Mouse (Mus musculus): ENCODE data around the gene S1pr2. TPM values are rescaled to one million over a fixed set of nuclear protein-coding genes. Genes with fewer than 3 reads are reported as not detected.
"Not testable (repeated sequence)": the region's sequence is repeated elsewhere in the genome, so short reads cannot be mapped to it uniquely, and the experiment has no call there.

S1pr2 gene
- polyA plus RNA-seq, 1 experiment, result 0.02 TPM

- Histone ChIP-seq H3K9me3 (ENCODE audit: control insufficient read depth, low read length) (peaks cover 14% of the 10 kb centered on the region; the same call in 1 of the 2 replicates), H3K36me3 (ENCODE audit: control insufficient read depth) (no peaks in the 10 kb centered on the region; the same call in 1 of the 2 replicates), H3K4me3 (replicated peaks) (peak within 1 kb of the TSS; percentile 53), H3K27me3 (ENCODE audit: control insufficient read depth) (peaks cover 56% of the 10 kb centered on the region), H3K4me1 (ENCODE audit: control insufficient read depth) (peaks cover 51% of the 10 kb centered on the region)
- TF ChIP-seq GATA1 (IDR thresholded peaks at IDR 0.05; ENCODE audit: low read length), result no peak
- no peak for TF ChIP-seq TAL1 (IDR thresholded peaks at IDR 0.05; ENCODE audit: low read length)
Measured at GRCm38 (mm10) chr9:21015571-21016130, 39.1 kb upstream of the S1pr2 start, which contains the start of gene Icam1. Gene Icam1, plus strand, starts transcription at chr9:21015985.

DNA sequence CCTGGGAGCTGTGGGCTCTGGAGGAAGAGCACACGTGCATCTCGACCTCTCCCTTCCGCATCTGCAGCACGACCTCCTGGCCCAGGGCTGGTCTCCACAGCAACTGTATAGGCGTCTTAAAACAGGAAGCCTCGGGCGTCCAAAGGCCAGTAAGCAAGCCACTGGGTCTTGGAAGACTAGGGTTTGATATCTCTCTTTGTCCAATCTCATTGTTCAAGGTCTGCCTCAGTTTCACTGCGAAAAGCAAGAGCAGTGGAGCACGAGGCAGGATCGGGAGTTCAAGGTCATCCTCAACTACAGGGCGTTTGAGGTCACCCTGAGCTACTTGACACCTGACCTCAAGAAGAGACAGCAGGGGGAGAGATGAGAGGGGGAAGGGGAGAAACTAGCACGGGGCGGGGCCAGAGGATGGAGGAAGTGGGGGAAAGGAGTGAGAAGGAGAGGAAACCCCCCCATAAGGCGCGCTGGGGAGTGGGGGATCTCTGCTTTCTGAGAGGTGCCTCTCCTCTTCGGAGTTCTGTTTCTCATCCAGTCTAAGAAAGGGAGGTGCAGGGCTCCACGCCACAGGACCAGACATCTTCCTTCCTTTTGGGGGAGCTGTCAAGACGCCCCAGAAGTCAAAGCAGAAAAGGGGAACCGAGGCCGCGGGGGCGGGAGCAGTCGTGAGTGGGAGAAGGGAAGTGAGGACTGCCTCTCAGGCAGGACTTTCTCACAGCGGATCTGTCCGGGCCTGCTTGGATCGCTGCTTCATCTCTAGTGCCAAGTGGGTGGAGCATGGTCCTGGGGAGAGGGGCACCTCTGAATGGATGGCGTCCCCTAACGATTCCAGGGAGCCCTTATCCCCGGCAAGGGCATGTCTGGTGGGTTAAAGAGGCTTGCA is 38.4 kb upstream of the S1pr2 start:
- no peak for TF ChIP-seq TAL1 (IDR thresholded peaks at IDR 0.05; ENCODE audit: low read length)
- TF ChIP-seq GATA1 (IDR thresholded peaks at IDR 0.05; ENCODE audit: low read length), result no peak
- Histone ChIP-seq H3K36me3 (ENCODE audit: control insufficient read depth) (no peaks in the 10 kb centered on the region; the same call in 1 of the 2 replicates), H3K4me1 (ENCODE audit: control insufficient read depth) (peaks cover 57% of the 10 kb centered on the region), H3K27me3 (ENCODE audit: control insufficient read depth) (peaks cover 56% of the 10 kb centered on the region), H3K9me3 (ENCODE audit: control insufficient read depth, low read length) (peaks cover 14% of the 10 kb centered on the region; the same call in 1 of the 2 replicates), H3K4me3 (replicated peaks) (peak overlapping the region; percentile 53)

GRCm38 (mm10) chr9:21012368-21012767 is 35.8 kb upstream of the S1pr2 start:
- Histone ChIP-seq H3K4me3 (replicated peaks) (no peak overlapping the region), H3K9me3 (ENCODE audit: control insufficient read depth, low read length) (peaks cover 14% of the 10 kb centered on the region; the same call in 1 of the 2 replicates), H3K36me3 (ENCODE audit: control insufficient read depth) (peaks cover 20% of the 10 kb centered on the region), H3K27me3 (ENCODE audit: control insufficient read depth) (peaks cover 37% of the 10 kb centered on the region), H3K4me1 (ENCODE audit: control insufficient read depth) (peaks cover 55% of the 10 kb centered on the region)
- TF ChIP-seq GATA1 (IDR thresholded peaks at IDR 0.05; ENCODE audit: low read length) (no peak), TAL1 (IDR thresholded peaks at IDR 0.05; ENCODE audit: low read length) (no peak)

- H3K27me3 ChIP-seq (ENCODE audit: control insufficient read depth), result peaks cover 32% of the 10 kb centered on the region
- TF ChIP-seq TAL1 (IDR thresholded peaks at IDR 0.05; ENCODE audit: low read length), result no peak
- TF ChIP-seq GATA1 (IDR thresholded peaks at IDR 0.05; ENCODE audit: low read length), result no peak
- H3K36me3 ChIP-seq (ENCODE audit: control insufficient read depth), result peaks cover 24% of the 10 kb centered on the region
- no peak overlapping the region for H3K4me3 ChIP-seq (replicated peaks)
- H3K4me1 ChIP-seq (ENCODE audit: control insufficient read depth), result peaks cover 53% of the 10 kb centered on the region
- peaks cover 12% of the 10 kb centered on the region; the same call in 1 of the 2 replicates for H3K9me3 ChIP-seq (ENCODE audit: control insufficient read depth, low read length)
Measured at GRCm38 (mm10) chr9:21011846-21012312, 35.3 kb upstream of the S1pr2 start.

DNA sequence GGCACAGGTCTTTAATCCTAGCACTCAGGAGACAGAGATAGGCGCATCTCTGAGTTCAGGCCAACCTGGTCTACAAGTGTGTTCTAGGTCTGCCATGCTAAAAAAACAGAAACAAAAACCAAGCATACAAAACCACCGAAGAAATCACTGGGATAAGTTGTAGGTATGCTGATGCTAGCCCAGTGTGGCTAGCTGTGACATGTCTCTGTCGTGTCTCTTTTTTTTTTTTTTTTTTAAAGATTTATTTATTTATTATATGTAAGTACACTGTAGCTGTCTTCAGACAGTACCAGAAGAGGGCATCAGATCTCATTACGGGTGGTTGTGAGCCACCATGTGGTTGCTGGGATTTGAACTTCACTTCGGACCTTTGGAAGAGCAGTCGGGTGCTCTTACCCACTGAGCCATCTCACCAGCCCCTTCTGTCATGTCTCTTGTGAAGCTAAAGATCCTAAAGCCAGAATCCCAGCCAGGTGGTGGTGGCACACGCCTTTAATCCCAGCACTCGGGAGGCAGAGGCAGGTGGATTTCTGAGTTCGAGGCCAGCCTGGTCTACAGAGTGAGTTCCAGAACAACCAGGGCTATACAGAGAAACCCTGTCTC is 34.5 kb upstream of the S1pr2 start:
- H3K9me3 ChIP-seq (ENCODE audit: control insufficient read depth, low read length); H3K4me3 ChIP-seq (replicated peaks): not testable (repeated sequence)
- peaks cover 51% of the 10 kb centered on the region for H3K4me1 ChIP-seq (ENCODE audit: control insufficient read depth)
- peaks cover 32% of the 10 kb centered on the region for H3K36me3 ChIP-seq (ENCODE audit: control insufficient read depth)
- peaks cover 24% of the 10 kb centered on the region for H3K27me3 ChIP-seq (ENCODE audit: control insufficient read depth)

- Histone ChIP-seq H3K4me1 (ENCODE audit: control insufficient read depth) (peaks cover 47% of the 10 kb centered on the region), H3K9me3 (ENCODE audit: control insufficient read depth, low read length) (peaks cover 2% of the 10 kb centered on the region; the same call in 1 of the 2 replicates), H3K27me3 (ENCODE audit: control insufficient read depth) (peaks cover 17% of the 10 kb centered on the region), H3K4me3 (replicated peaks) (no peak overlapping the region), H3K36me3 (ENCODE audit: control insufficient read depth) (peaks cover 38% of the 10 kb centered on the region)
- TF ChIP-seq TAL1 (IDR thresholded peaks at IDR 0.05; ENCODE audit: low read length) (no peak), GATA1 (IDR thresholded peaks at IDR 0.05; ENCODE audit: low read length) (no peak)
Measured at GRCm38 (mm10) chr9:21010362-21010761, 33.8 kb upstream of the S1pr2 start.

- Histone ChIP-seq H3K36me3 (ENCODE audit: control insufficient read depth) (peaks cover 49% of the 10 kb centered on the region), H3K4me1 (ENCODE audit: control insufficient read depth) (peaks cover 57% of the 10 kb centered on the region), H3K9me3 (ENCODE audit: control insufficient read depth, low read length) (no peaks in the 10 kb centered on the region), H3K27me3 (ENCODE audit: control insufficient read depth) (no peaks in the 10 kb centered on the region), H3K4me3 (replicated peaks) (no peak overlapping the region)
- no peak for TF ChIP-seq GATA1 (IDR thresholded peaks at IDR 0.05; ENCODE audit: low read length)
- no peak for TF ChIP-seq TAL1 (IDR thresholded peaks at IDR 0.05; ENCODE audit: low read length)
Measured at GRCm38 (mm10) chr9:21008007-21008406, 31.4 kb upstream of the S1pr2 start.

DNA sequence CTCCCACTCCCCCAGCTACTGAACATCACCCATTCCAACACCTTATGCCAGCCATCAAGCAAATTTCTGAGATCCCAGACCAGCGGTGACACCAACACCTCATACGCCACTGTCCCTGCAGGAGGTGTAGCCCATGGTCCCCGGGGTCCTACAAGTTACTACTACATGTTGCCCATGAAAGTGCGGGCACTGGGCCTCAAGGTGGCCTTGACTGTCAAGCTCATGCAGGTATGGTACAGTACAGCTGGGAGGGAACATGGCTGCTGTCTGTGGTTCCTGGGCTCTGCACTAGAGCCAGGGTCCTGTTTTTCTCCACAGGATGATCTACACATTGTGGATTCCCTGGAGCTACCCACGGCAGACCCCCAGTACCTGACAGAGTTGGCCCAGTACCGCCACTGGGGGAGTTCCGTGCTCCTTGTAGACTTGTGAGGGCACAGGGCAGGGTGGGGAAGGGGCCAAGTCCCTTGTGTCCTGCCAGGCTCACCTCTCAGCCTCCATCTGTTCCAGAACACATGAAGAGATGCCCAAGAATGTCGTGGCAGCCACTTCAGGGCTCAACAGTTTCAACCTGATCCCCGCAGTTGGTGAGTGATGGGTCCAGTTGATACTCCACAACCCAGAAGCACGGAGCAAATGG is 30.9 kb upstream of the S1pr2 start:
- Histone ChIP-seq H3K27me3 (ENCODE audit: control insufficient read depth) (no peaks in the 10 kb centered on the region), H3K4me3 (replicated peaks) (no peak overlapping the region), H3K4me1 (ENCODE audit: control insufficient read depth) (peaks cover 53% of the 10 kb centered on the region), H3K36me3 (ENCODE audit: control insufficient read depth) (peaks cover 49% of the 10 kb centered on the region), H3K9me3 (ENCODE audit: control insufficient read depth, low read length) (no peaks in the 10 kb centered on the region)
- TF ChIP-seq GATA1 (IDR thresholded peaks at IDR 0.05; ENCODE audit: low read length) (no peak), TAL1 (IDR thresholded peaks at IDR 0.05; ENCODE audit: low read length) (no peak)

All from erythroblast, embryonic 14.5 days (primary cell).